Mouse (Mus musculus) splenic B cell, adult 2 months (primary cell): ENCODE data around the gene Ppp1r15a.
A peak's percentile ranks its signal among the peaks of the same experiment; 100 is the strongest.

Source experiments
- DNase-seq: peaks from one replicate; pipeline ENCODE4 v3.0.0-alpha.2; 2011; ENCODE audit warnings: low read depth, low spot score
- H3K27me3 ChIP-seq: 2 replicates; pipeline ENCODE4 v1.6.1; 2012; ENCODE audit warnings: mild to moderate bottlenecking, low read length, moderate library complexity, mixed read lengths; ENCODE audit not compliant: control insufficient read depth, poor library complexity, insufficient read depth, severe bottlenecking
- H3K36me3 ChIP-seq: 2 replicates; pipeline ENCODE4 v1.6.1; 2012; ENCODE audit warnings: mild to moderate bottlenecking, low read length, moderate library complexity, mixed read lengths; ENCODE audit not compliant: control insufficient read depth, poor library complexity, insufficient read depth, severe bottlenecking

Gene Ppp1r15a

GRCm38 (mm10) chr7:45525809-45526473, at the start of gene Ppp1r15a, which contains the start of gene Plekha4:
Gene Ppp1r15a, minus strand, starts transcription at chr7:45526268.
Gene Plekha4, plus strand, starts transcription at chr7:45526330.
- peak; percentile 98 for DNase-seq
- Histone ChIP-seq H3K36me3 (no peaks in the 10 kb centered on the region), H3K27me3 (no peaks in the 10 kb centered on the region; the same call in 1 of the 2 replicates)

GRCm38 (mm10) chr7:45574472-45575379, 48.7 kb upstream of the Ppp1r15a start:
- peaks cover 3% of the 10 kb centered on the region; the same call in 1 of the 2 replicates for H3K36me3 ChIP-seq
- no peaks in the 10 kb centered on the region for H3K27me3 ChIP-seq
- no peak for DNase-seq

- DNase-seq, result no peak
- Histone ChIP-seq H3K27me3 (no peaks in the 10 kb centered on the region), H3K36me3 (peaks cover 3% of the 10 kb centered on the region; the same call in 1 of the 2 replicates)
Observed at GRCm38 (mm10) chr7:45573954-45574353, 47.9 kb upstream of the Ppp1r15a start.

- H3K36me3 ChIP-seq, result peaks cover 3% of the 10 kb centered on the region; the same call in 1 of the 2 replicates
- no peak for DNase-seq
- no peaks in the 10 kb centered on the region for H3K27me3 ChIP-seq
Observed at GRCm38 (mm10) chr7:45571966-45572365, 45.9 kb upstream of the Ppp1r15a start.

- H3K36me3 ChIP-seq, result no peaks in the 10 kb centered on the region
- peak; percentile 82 for DNase-seq
- H3K27me3 ChIP-seq, result no peaks in the 10 kb centered on the region
Observed at GRCm38 (mm10) chr7:45570103-45570741, 44.2 kb upstream of the Ppp1r15a start, which contains the start of gene Bcat2. Gene Bcat2, plus strand, starts transcription at chr7:45570153.

GRCm38 (mm10) chr7:45568601-45569473, 42.8 kb upstream of the Ppp1r15a start:
- no peak for DNase-seq
- H3K36me3 ChIP-seq, result no peaks in the 10 kb centered on the region
- H3K27me3 ChIP-seq, result no peaks in the 10 kb centered on the region

GRCm38 (mm10) chr7:45567780-45568516, 41.9 kb upstream of the Ppp1r15a start:
- H3K36me3 ChIP-seq, result no peaks in the 10 kb centered on the region
- H3K27me3 ChIP-seq, result no peaks in the 10 kb centered on the region
- DNase-seq, result peak; percentile 91

GRCm38 (mm10) chr7:45567112-45567779, 41.2 kb upstream of the Ppp1r15a start:
- no peaks in the 10 kb centered on the region for H3K27me3 ChIP-seq
- H3K36me3 ChIP-seq, result no peaks in the 10 kb centered on the region
- DNase-seq, result no peak

GRCm38 (mm10) chr7:45565446-45565845, 39.4 kb upstream of the Ppp1r15a start:
- Histone ChIP-seq H3K27me3 (no peaks in the 10 kb centered on the region), H3K36me3 (no peaks in the 10 kb centered on the region)
- DNase-seq, result no peak

- no peak for DNase-seq
- H3K36me3 ChIP-seq, result no peaks in the 10 kb centered on the region
- no peaks in the 10 kb centered on the region for H3K27me3 ChIP-seq
Observed at GRCm38 (mm10) chr7:45564811-45565210, 38.7 kb upstream of the Ppp1r15a start.

GRCm38 (mm10) chr7:45561624-45562520, 35.8 kb upstream of the Ppp1r15a start:
- H3K27me3 ChIP-seq, result no peaks in the 10 kb centered on the region
- no peaks in the 10 kb centered on the region for H3K36me3 ChIP-seq
- no peak for DNase-seq

GRCm38 (mm10) chr7:45560843-45561623, 35.0 kb upstream of the Ppp1r15a start:
- no peaks in the 10 kb centered on the region for H3K36me3 ChIP-seq
- peak; percentile 87 for DNase-seq

More at GRCm38 (mm10) chr7:45560843-45561623, 35.0 kb upstream of the Ppp1r15a start:
- H3K27me3 ChIP-seq, result no peaks in the 10 kb centered on the region
